Mouse (Mus musculus) adrenal gland, postnatal 10 days (tissue): ENCODE results near the gene Gab1. TPM values are rescaled to one million over a fixed set of nuclear protein-coding genes. Genes with fewer than 3 reads are reported as not detected.

Experiments used
- DNase-seq: peaks from one replicate; pipeline ENCODE4 v3.0.0; 2021; ENCODE audit warnings: mixed read lengths
- long read RNA-seq, 2 experiments: library from polyadenylated mRNA; stranded (forward); transcript quantifications; one replicate each; pipeline ENCODE4 v2.0.0; 2021
- total RNA-seq, 2 experiments: library from RNA; stranded (reverse); gene quantifications; 2 replicates each; pipeline ENCODE4 v1.2.3; 2021

Gene Gab1
- 10 to 100 TPM; 18.4 to 24.3 TPM for total RNA-seq
- long read RNA-seq, experiment 1, partial matches to known transcripts = 3 of 3 reads
- long read RNA-seq, experiment 1, other reads (novel, unspliced or antisense) = 0 of 3 reads
- long read RNA-seq, experiment 2, full-length matches to known transcripts = 1 of 6 reads
- long read RNA-seq, experiment 2, partial matches to known transcripts = 2 of 6 reads
- long read RNA-seq, experiment 2, other reads (novel, unspliced or antisense) = 3 of 6 reads

GRCm38 (mm10) chr8:80880196-80881106 is at the start of gene Gab1:
Gab1 (minus strand) TSS chr8:80880519.
- DNase-seq = peak; percentile 93

- no peak for DNase-seq
These were observed 48.5 kb upstream of the Gab1 start for GRCm38 (mm10) chr8:80928770-80929169.

GRCm38 (mm10) chr8:80923794-80924316 is 43.5 kb upstream of the Gab1 start:
- DNase-seq = no peak

GRCm38 (mm10) chr8:80922642-80923041 is 42.3 kb upstream of the Gab1 start:
- peak; percentile 85 for DNase-seq

GRCm38 (mm10) chr8:80919130-80919529 is 38.8 kb upstream of the Gab1 start:
- no peak for DNase-seq

GRCm38 (mm10) chr8:80918531-80918930 is 38.2 kb upstream of the Gab1 start:
- DNase-seq = no peak

- DNase-seq = no peak
These were observed 36.3 kb upstream of the Gab1 start for GRCm38 (mm10) chr8:80916463-80917235.

- DNase-seq = peak; percentile 69
These were observed 32.9 kb upstream of the Gab1 start for GRCm38 (mm10) chr8:80913016-80913748.

GRCm38 (mm10) chr8:80911400-80911799 is 31.1 kb upstream of the Gab1 start:
- DNase-seq = no peak

- peak; percentile 21 for DNase-seq
These were observed 28.1 kb upstream of the Gab1 start for GRCm38 (mm10) chr8:80908262-80908907.

- no peak for DNase-seq
These were observed 22.0 kb upstream of the Gab1 start for GRCm38 (mm10) chr8:80902354-80902753.

- no peak for DNase-seq
These were observed 19.0 kb upstream of the Gab1 start for GRCm38 (mm10) chr8:80899364-80899763.

GRCm38 (mm10) chr8:80896026-80896425 is 15.7 kb upstream of the Gab1 start:
- no peak for DNase-seq

GRCm38 (mm10) chr8:80895397-80895796 is 15.1 kb upstream of the Gab1 start:
- no peak for DNase-seq

- DNase-seq = no peak
These were observed 14.2 kb upstream of the Gab1 start for GRCm38 (mm10) chr8:80894528-80894927.

GRCm38 (mm10) chr8:80879426-80880195 is 708 bp downstream of the Gab1 start:
- peak; percentile 87 for DNase-seq

- peak; percentile 77 for DNase-seq
These were observed 1.4 kb downstream of the Gab1 start for GRCm38 (mm10) chr8:80878801-80879425.

GRCm38 (mm10) chr8:80878146-80878545 is 2.2 kb downstream of the Gab1 start:
- no peak for DNase-seq

GRCm38 (mm10) chr8:80875537-80875936 is 4.8 kb downstream of the Gab1 start:
- no peak for DNase-seq
